Mouse (Mus musculus) CH12.LX (cell line): ENCODE results near the gene Lpo. TPM values are rescaled to one million over a fixed set of nuclear protein-coding genes. Genes with fewer than 3 reads are reported as not detected.
"Not testable (repeated sequence)": the region's sequence is repeated elsewhere in the genome, so short reads cannot be mapped to it uniquely, and the experiment has no call there.

Source experiments
- DNase-seq: peaks from one replicate; pipeline ENCODE4 v3.0.0-alpha.2; 2013; ENCODE audit errors: extremely low read depth
- H3K27ac ChIP-seq: 2 replicates; pipeline ENCODE4 v1.5.1; 2012; ENCODE audit warnings: low read depth, mild to moderate bottlenecking, control low read depth, moderate library complexity; ENCODE audit not compliant: insufficient read depth
- H3K27me3 ChIP-seq: replicated peaks from 2 replicates; pipeline ENCODE3; 2012; ENCODE audit warnings: inconsistent platforms
- H3K36me3 ChIP-seq, 2 experiments: replicated peaks in 1 of 2; 2 replicates each; pipeline versions ENCODE3 to v1.6.1; 2012; ENCODE audit warnings: inconsistent platforms in 1 of 2, low read length in 1 of 2, mild to moderate bottlenecking in 1 of 2, mixed read lengths in 1 of 2, moderate library complexity in 1 of 2; ENCODE audit not compliant: control insufficient read depth in 1 of 2, insufficient read depth in 1 of 2
- H3K4me1 ChIP-seq, 2 experiments: 2 replicates each; pipeline ENCODE4 v1.6.1; 2012; ENCODE audit warnings: inconsistent platforms in 1 of 2, moderate library complexity in 1 of 2; ENCODE audit not compliant: insufficient read depth in 2 of 2, control insufficient read depth in 1 of 2
- H3K4me2 ChIP-seq: 2 replicates; pipeline ENCODE4 v1.6.1; 2012; ENCODE audit warnings: low read depth, mild to moderate bottlenecking, control low read depth; ENCODE audit not compliant: poor library complexity, insufficient read depth, severe bottlenecking
- H3K4me3 ChIP-seq, 3 experiments: fragments of 150-350 bp in 1 of 3; sonication (generic) in 1 of 3; replicated peaks in 1 of 3; 2 replicates each; pipeline versions ENCODE3 to v1.5.1; 2011 to 2012; ENCODE audit warnings: low read depth in 2 of 3, low read length in 2 of 3, mild to moderate bottlenecking in 2 of 3, moderate library complexity in 2 of 3, control low read depth in 1 of 3, improper control_type of control experiment in 1 of 3, inconsistent platforms in 1 of 3, mixed read lengths in 1 of 3; ENCODE audit not compliant: poor library complexity in 1 of 3
- H3K79me2 ChIP-seq: replicated peaks from 2 replicates; pipeline ENCODE4 v1.6.1; 2012; ENCODE audit warnings: mild to moderate bottlenecking, moderate library complexity; ENCODE audit not compliant: control insufficient read depth, poor library complexity, insufficient read depth, severe bottlenecking; ENCODE audit errors: extremely low read depth
- H3K9ac ChIP-seq: 2 replicates; pipeline ENCODE4 v1.6.1; 2012; ENCODE audit warnings: low read depth, mild to moderate bottlenecking, control low read depth, moderate library complexity; ENCODE audit not compliant: insufficient read depth
- H3K9me3 ChIP-seq: replicated peaks from 2 replicates; pipeline ENCODE3; 2012; ENCODE audit warnings: low read length, inconsistent platforms, mixed read lengths
- CTCF ChIP-seq, 2 experiments: IDR thresholded peaks in 1 of 2; conservative IDR thresholded peaks in 1 of 2; 2 replicates each; pipeline ENCODE4 v1.5.1; 2011 to 2012; ENCODE audit warnings: low read depth in 2 of 2, low read length in 2 of 2, improper control_type of control experiment in 1 of 2, inconsistent platforms in 1 of 2, mild to moderate bottlenecking in 1 of 2, moderate library complexity in 1 of 2
- ELF1 ChIP-seq: IDR thresholded peaks from 2 replicates; pipeline ENCODE4 v1.6.1; 2014; ENCODE audit warnings: low read depth, mild to moderate bottlenecking, inconsistent platforms, low read length, improper control_type of control experiment
- ETS1 ChIP-seq: conservative IDR thresholded peaks from 2 replicates; pipeline ENCODE4 v1.6.1; 2012; ENCODE audit warnings: low read depth, mild to moderate bottlenecking, inconsistent platforms, low read length, improper control_type of control experiment, moderate library complexity
- GABPA ChIP-seq: IDR thresholded peaks from 2 replicates; pipeline ENCODE4 v1.6.1; 2012; ENCODE audit warnings: low read depth, low read length, improper control_type of control experiment, inconsistent platforms; ENCODE audit not compliant: insufficient replicate concordance
- HCFC1 ChIP-seq: IDR thresholded peaks from 2 replicates; pipeline ENCODE4 v1.6.1; 2012; ENCODE audit warnings: low read depth, mild to moderate bottlenecking, inconsistent platforms, low read length, improper control_type of control experiment
- JUN ChIP-seq: IDR thresholded peaks from 2 replicates; pipeline ENCODE4 v1.6.1; 2011; ENCODE audit warnings: low read depth, mild to moderate bottlenecking, low read length, improper control_type of control experiment, moderate library complexity; ENCODE audit not compliant: insufficient read depth
- MXI1 ChIP-seq: IDR thresholded peaks from 2 replicates; pipeline ENCODE4 v1.6.1; 2011; ENCODE audit warnings: mild to moderate bottlenecking, low read depth, low read length, improper control_type of control experiment
- NELFE ChIP-seq: IDR thresholded peaks from 2 replicates; pipeline ENCODE4 v1.6.1; 2011; ENCODE audit warnings: low read depth, low read length, improper control_type of control experiment
- PAX5 ChIP-seq: IDR thresholded peaks from 2 replicates; pipeline ENCODE4 v1.6.1; 2012; ENCODE audit warnings: low read length, inconsistent platforms, mixed read lengths
- POLR2A ChIP-seq: IDR thresholded peaks from 2 replicates; pipeline ENCODE4 v1.6.1; 2011; ENCODE audit warnings: low read depth, mild to moderate bottlenecking, improper control_type of control experiment, low read length
- POLR2AphosphoS2 ChIP-seq: IDR thresholded peaks from 2 replicates; pipeline ENCODE4 v1.6.1; 2011; ENCODE audit warnings: low read depth, low read length, improper control_type of control experiment
- RAD21 ChIP-seq: IDR thresholded peaks from 2 replicates; pipeline ENCODE4 v1.6.1; 2011; ENCODE audit warnings: low read depth, mild to moderate bottlenecking, low read length, improper control_type of control experiment, moderate library complexity
- SIN3A ChIP-seq: IDR thresholded peaks from 2 replicates; pipeline ENCODE4 v1.6.1; 2012; ENCODE audit warnings: low read length, improper control_type of control experiment, inconsistent platforms
- SMC3 ChIP-seq: IDR thresholded peaks from 2 replicates; pipeline ENCODE4 v1.6.1; 2011; ENCODE audit warnings: low read depth, low read length, improper control_type of control experiment
- TCF12 ChIP-seq: IDR thresholded peaks from 2 replicates; pipeline ENCODE4 v1.6.1; 2014; ENCODE audit warnings: low read depth, mild to moderate bottlenecking, inconsistent platforms, low read length, improper control_type of control experiment
- UBTF ChIP-seq: IDR thresholded peaks from 2 replicates; pipeline ENCODE4 v1.6.1; 2012; ENCODE audit warnings: low read depth, mild to moderate bottlenecking, inconsistent platforms, low read length, improper control_type of control experiment, moderate library complexity
- ZC3H11A ChIP-seq: IDR thresholded peaks from 2 replicates; pipeline ENCODE4 v1.6.1; 2012; ENCODE audit warnings: low read depth, mild to moderate bottlenecking, inconsistent platforms, low read length, improper control_type of control experiment
- dilution Hi-C: fragments of 300-500 bp; cut with MboI; formaldehyde crosslinking; loops from 2 replicates; pipeline ENCODE4 v1.14.3; 2020; ENCODE audit warnings: low sequenced_read_pairs; ENCODE audit not compliant: extremely low pct_unique_long_range_greater_than_20kb, extremely low pct_ligation_motif_present
- in situ Hi-C: fragments of 300-500 bp; cut with MboI; formaldehyde crosslinking; loops from 3 replicates; pipeline ENCODE4 v1.14.3; 2019; ENCODE audit warnings: low sequenced_read_pairs, low pct_ligation_motif_present, low pct_unique_long_range_greater_than_20kb, mixed read lengths
- polyA plus RNA-seq: library from polyadenylated mRNA; unstranded; fragments of >175 nt; gene quantifications from 2 replicates; pipeline ENCODE4 v1.2.1, GENCODE M21; 2012; ENCODE audit warnings: low read depth; ENCODE audit not compliant: insufficient read length
- total RNA-seq, 2 experiments: library from RNA; depleted of rRNA; stranded (reverse); fragments of 300-350 nt in 1 of 2; fragments of >200 nt in 1 of 2; gene quantifications; 2 replicates each; pipeline ENCODE4 v1.2.3; 2012 to 2014

Lpo gene
- total and polyA plus RNA-seq, 3 experiments = not detected

- Histone ChIP-seq H3K27ac (no peak overlapping the region), H3K79me2 (no peaks in the 10 kb centered on the region), H3K27me3 (peaks cover 9% of the 10 kb centered on the region), H3K4me2 (no peak overlapping the region), H3K4me1 (peaks cover 5 to 16% of the 10 kb centered on the region in 2 experiments), H3K9ac (no peak overlapping the region), H3K9me3 (no peaks in the 10 kb centered on the region), H3K4me3 (no peak overlapping the region), H3K36me3 (no peaks in the 10 kb centered on the region)
- no peak for TF ChIP-seq PAX5
- TF ChIP-seq POLR2AphosphoS2 = no peak
- no peak for TF ChIP-seq MXI1
- TF ChIP-seq GABPA = no peak
- no peak for TF ChIP-seq NELFE
- in situ Hi-C loops (no loop called here), dilution Hi-C loops (no loop called here)
- no peak for DNase-seq
These were observed 43.7 kb upstream of the Lpo start for GRCm38 (mm10) chr11:87871766-87872165.

DNA sequence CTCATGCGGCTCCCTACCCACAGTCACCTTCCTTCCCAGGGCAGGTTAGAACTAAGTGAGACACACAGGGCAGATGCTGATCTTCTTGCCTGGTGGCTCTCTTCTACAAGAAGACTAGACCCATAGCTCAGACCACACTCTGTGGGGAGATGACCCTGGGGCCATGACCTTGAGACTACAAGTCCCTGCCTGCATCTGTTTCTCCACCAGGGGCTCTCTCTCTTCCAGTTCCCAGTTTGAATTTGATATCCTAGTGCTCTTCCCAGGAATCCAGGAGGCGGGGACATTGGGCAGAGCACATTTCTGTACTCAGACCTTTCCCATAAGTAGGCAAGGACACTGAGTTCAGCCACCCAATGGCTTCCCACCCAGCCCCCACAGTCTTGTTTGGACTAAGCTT lies 42.0 kb upstream of the Lpo start:
- H3K4me3 ChIP-seq = no peak overlapping the region
- no peaks in the 10 kb centered on the region for H3K9me3 ChIP-seq
- TF ChIP-seq TCF12 (no peak), ETS1 (no peak), POLR2A (no peak), UBTF (no peak), POLR2AphosphoS2 (no peak), JUN (no peak), ELF1 (no peak), HCFC1 (no peak), SIN3A (no peak), ZC3H11A (no peak)
- dilution Hi-C loops (no loop called here), in situ Hi-C loops (no loop called here)
- no peak for DNase-seq
- no peak overlapping the region for H3K27ac ChIP-seq
- H3K79me2 ChIP-seq = no peaks in the 10 kb centered on the region
- peaks cover 5% of the 10 kb centered on the region for H3K27me3 ChIP-seq
- H3K4me2 ChIP-seq = no peak overlapping the region
- H3K36me3 ChIP-seq = peaks cover 0 to 6% of the 10 kb centered on the region in 2 experiments
- H3K4me1 ChIP-seq = peaks cover 5 to 16% of the 10 kb centered on the region in 2 experiments
- H3K9ac ChIP-seq = no peak overlapping the region

- DNase-seq, H3K4me3 ChIP-seq, H3K79me2 ChIP-seq, H3K27me3 ChIP-seq, H3K9me3 ChIP-seq, dilution Hi-C loops, H3K4me2 ChIP-seq, in situ Hi-C loops, H3K9ac ChIP-seq, H3K27ac ChIP-seq: not testable (repeated sequence)
- Histone ChIP-seq H3K4me1 (peaks cover 5 to 24% of the 10 kb centered on the region in 2 experiments), H3K36me3 (peaks cover 16 to 38% of the 10 kb centered on the region in 2 experiments)
- peak in 1 of 2 experiments; percentile 57; a peak in 2 of 4 replicates for TF ChIP-seq CTCF (conservative IDR thresholded peaks at IDR 0.05 in 1 of 2, IDR thresholded peaks at IDR 0.05 in 1 of 2; ENCODE audit: low read depth in 2 of 2, low read length in 2 of 2)
- TF ChIP-seq RAD21 = peak; percentile 27
- peak; percentile 23; the same call in 1 of the 2 replicates for TF ChIP-seq SMC3
These were observed 38.8 kb upstream of the Lpo start for GRCm38 (mm10) chr11:87866891-87867290.
